Mouse (Mus musculus) adrenal gland (tissue): ENCODE results near the gene Mrfap1.

Experiments
- intact Hi-C: fragments of 180-260 bp; cut with DNase I; formaldehyde crosslinking; loops from one replicate; pipeline ENCODE4 v1.15.1; 2025

Mrfap1 gene

DNA sequence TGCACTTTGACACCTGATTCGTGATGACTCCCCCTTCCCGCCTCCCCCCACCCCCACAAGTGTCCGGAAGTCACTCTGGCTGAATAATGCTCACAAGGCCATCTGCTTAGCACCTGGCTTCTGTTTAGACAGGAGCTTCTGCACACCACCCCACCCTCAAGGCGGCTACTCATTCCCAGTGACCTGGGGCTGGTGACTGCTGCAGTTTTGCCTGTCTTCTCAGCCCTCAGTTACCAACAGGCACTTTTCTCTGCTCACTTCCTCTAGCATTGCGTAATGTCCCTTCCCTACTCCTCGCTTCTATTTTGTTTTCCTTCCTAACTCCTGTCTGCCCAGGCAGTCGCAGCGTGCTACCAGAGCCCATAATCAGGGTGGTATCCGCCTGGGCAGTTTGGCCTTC lies 4.7 kb downstream of the Mrfap1 start:
- intact Hi-C loops: loop anchor here (5.0 kb wide), 1 partner anchor 35 kb away; no protein-coding TSS in a partner anchor

DNA sequence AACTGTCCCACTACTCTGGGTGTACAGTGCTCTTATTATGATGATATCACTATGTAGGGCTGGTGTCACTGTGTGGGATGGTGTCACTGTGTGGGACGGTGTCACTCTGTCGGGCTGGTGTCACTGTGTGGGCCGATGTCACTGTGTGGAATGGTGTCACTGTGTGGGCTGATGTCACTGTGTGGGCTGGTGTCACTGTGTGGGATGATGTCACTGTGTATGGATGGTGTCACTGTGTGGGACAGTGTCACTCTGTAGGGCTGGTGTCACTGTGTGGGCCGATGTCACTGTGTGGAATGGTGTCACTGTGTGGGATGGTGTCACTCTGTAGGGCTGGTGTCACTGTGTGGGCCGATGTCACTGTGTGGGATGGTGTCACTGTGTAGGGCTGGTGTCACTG lies 10.5 kb downstream of the Mrfap1 start:
- intact Hi-C loops: no loop called here

DNA sequence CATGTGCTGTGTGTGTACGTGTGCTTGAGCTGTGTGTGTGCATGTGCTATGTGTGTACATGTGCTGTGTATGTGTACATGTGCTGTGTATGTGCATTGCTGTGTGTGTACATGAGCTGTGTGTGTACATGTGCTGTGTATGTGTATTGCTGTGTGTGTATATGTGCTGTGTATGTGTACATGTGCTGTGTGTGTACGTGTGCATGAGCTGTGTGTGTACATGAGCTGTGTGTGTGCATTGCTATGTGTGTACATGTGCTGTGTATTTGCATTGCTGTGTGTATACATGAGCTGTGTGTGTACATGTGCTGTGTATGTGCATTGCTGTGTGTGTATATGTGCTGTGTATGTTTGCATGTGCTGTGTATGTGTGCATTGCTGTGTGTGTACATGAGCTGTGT lies 17.1 kb downstream of the Mrfap1 start:
- intact Hi-C loops: no loop called here

DNA sequence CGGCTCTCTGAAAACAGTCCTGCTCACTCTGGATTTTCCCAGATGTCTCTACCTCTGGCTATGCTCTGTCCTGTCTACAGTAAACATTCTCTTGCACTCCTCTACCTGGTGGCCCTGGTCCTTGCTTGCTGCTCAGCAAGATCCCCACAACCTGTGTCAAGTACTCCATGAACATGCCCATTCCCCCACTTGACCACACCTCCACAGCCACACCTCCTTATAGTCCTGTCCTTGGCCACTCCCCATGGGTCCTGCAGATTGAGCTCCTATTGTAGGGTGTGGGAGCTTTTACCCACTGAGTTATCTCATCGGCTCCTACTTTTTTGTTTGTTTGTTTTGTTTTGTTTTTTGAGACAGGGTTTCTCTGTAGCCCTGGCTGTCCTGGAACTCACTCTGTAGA lies 17.7 kb downstream of the Mrfap1 start:
- intact Hi-C loops: no loop called here

DNA sequence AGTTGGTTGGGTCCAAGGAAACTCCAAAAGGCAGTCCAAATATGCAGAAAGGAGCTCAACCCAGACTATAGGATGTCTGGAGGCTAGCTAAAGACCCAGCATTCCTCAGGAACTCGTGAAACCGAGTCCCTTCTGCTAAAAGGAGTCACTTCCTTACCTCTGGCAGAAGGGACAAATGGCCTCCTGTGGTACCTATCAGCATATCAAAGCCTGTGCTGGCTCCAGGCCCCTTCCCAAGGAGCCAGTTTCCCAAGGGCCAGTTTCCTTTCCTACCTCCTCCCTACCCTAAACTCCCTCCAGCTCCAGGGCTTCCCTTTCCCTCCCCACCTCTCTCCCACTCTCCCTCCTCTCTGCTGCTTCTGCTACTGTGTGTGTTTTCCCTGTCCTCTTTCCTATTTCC lies 19.4 kb downstream of the Mrfap1 start:
- intact Hi-C loops: no loop called here

DNA sequence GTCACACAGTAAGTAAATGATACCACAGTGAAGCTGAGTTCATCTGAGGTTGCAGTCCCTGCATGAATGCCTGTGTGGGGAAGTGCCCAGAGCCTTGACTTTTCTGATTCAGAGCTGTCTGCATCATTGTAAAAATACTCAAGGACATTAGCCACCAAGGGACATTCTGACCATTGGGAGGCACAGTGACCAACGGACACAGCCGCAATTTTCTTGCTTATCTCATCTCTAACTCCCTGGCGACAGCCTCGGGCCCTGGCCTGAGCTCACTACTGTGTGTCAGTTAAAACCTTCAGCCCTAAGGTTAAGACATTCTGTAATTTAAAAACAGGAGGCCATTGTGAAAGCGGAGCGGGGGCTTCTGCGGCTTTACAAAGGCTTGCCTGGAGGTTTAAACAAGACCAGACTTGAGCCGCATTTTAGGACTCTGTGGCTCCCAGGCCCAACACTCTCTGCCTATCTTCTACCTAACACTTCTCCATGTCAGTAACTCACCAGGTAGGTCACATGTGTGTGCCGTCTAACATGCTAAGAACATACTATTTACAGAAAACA lies 20.5 kb downstream of the Mrfap1 start:
- intact Hi-C loops: no loop called here

DNA sequence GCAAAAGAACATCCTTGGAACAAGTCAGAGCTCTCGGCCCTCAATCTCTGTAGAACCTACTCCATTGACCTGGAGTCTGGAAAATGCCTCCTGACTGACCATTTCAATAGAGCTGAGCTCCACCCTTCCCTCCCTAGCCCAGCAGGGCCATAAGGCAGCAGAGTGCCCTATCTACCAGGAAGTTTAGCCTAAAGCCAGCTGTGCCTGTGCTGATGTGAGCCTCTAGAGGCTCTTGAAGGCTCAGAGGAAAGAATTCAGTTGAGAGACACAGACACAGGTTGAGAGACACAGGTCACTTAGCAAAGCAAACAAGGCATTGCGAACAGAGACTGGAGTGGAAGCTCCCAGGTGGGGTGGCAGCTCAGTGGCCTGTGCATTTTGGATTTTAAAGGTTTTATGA lies 21.3 kb downstream of the Mrfap1 start:
- intact Hi-C loops: no loop called here

DNA sequence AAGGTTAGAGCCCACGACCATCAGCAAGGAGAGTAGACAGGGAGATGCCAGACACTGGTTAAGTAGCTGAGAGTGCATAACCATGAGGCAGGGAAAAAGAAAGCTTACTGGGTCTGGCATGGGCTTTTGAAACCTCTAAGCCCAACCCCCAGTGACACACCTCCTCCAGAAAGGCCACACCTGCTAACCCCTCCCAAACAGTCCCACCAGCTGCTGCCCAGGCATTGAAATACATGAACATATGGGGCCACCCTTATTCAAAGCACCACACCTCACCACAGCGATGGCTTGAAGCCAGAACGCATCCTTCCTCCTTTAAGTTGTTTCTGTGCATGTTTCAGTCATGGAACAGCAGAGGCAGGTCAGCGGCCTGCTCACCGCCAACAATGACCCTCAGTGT lies 24.0 kb downstream of the Mrfap1 start:
- intact Hi-C loops: no loop called here

DNA sequence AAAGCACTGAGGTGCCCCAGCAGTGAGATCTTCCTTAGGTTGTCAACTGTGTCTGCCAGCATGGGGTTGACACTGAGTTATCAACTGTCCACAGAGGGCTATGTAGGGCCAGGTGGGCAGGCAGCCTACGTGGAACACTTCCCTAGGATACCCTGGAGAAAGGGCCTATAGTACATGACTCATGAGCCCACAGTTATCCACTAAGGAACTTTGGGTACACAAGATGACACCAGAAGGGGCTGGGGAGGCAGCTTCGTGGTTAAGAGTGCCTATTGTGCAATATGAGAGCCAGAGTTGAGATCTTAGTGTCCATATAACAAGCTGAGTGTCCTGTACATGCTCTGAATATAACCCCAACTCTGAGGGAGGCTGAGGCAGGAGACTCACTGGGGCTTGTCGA lies 27.0 kb downstream of the Mrfap1 start:
- intact Hi-C loops: no loop called here

DNA sequence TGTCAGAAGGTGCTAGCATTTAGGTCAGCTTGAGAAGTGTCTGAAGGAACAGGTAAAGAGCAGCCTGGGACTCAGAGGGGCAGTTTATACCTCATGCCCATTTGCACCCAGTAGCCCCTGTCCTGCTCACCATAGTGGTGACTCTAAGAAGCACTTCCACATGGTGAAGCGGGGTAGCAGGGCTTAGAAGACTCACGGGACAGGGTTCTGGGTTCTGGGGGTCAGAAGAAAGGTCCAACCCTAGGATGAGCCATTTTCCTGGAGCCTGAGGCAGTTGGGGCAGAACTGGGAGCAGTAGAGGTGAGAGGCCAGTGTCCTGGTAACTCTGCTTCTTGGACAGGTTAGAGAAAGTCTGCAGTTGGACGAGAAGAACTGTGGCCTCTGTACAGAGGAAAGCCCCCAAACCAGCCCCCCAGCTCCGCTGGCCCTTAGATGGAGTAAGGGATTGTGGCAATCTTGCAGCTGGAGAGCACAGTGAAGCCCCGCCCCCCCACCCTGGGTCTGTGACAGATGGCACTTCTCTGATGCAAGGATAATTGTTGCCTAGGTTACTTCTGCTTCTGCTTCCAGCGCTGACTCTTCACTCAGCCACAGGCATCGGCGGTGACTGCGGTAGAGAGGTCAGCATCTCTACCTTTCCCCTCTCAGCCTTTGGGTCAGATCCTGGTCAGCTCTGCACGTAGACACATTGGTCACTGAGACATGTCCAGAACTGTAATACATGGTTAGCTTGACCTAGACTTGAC lies 29.4 kb downstream of the Mrfap1 start:
- intact Hi-C loops: no loop called here

DNA sequence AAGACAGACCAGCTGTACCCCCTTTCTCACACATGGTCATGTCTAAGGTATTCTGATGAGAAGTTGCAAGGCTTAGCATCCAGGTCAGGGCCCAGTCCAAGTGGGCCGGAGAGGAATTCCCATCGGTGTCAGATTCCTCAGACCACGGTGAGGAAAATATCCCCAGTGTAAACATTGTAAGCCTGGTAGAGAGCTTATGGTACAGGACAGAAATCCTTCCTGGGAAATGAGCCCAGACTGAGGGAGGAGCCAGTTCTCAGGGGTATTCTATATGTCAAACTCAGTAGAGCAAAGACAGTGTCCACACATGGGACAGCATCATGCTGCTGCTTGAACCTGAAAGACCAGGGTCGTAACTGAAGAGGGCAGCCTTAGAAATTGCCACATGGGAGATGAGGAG lies 36.7 kb downstream of the Mrfap1 start:
- intact Hi-C loops: loop anchor here (2.0 to 5.0 kb wide), 2 partner anchors 32 to 71 kb away; partner anchors contain the start of gene Man2b2

DNA sequence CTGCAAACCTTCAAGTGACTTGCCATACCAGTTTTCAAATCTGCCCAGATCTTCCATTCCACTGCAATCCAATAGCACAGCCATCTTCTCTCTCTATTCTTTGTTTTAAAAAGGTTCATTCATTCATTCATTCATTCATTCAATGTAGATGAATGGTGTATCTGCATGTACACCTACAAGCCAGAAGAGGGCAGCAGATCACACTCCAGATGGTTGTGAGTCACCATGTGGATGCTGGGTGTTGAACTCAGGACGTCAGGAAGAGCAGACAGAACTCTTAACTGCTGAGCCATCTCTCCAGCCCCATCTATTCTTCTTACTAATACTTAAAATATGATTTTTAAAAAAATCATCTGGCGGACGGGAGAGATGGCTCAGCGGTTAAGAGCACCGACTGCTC lies 39.5 kb downstream of the Mrfap1 start:
- intact Hi-C loops: loop anchor here (5.0 kb wide), 1 partner anchor 35 kb away; no protein-coding TSS in a partner anchor

DNA sequence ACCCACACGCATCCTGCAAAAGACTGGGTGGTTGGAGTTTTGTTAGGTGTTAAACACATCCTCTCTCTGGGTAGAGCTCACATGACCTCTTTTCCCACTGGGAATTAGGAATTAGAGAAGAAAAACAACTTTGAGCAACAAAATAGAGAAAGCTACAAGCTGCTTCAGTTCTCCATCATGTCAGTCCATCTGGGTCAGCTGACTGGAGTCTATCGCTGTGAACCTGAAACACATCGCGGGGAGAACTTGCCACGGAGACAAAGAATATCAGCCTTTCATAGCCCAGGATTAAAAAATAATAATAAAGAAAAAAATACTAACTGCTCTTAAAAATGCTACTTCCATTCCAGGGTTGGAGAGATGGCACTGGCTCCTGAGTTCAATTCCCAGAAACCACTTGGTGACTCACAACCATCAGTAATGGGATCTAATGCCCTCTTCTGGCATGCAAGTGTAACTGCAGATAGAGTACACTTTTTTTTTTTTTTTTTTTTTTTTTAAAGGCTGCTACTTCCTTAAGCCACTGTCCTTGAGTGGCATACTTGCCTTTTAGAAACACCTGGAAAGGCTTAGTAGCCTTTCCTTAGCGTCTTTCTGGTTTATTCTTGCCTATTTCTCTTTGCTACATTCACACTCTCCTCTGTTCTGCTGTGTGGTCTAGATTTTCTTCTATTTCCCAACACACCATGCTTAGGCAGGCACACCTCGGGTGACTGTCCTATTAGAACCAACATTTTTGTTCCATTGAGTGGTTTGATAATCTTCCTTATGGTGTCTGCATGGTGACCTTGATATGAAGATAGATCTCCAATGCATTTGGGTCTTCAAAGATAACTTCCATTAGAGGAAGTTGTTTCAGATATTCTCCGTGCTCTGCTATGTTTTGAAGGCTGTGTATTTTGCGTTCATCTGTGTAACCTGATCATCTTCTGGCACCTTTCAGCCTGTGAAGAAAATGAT lies 46.2 kb downstream of the Mrfap1 start:
- intact Hi-C loops: no loop called here

DNA sequence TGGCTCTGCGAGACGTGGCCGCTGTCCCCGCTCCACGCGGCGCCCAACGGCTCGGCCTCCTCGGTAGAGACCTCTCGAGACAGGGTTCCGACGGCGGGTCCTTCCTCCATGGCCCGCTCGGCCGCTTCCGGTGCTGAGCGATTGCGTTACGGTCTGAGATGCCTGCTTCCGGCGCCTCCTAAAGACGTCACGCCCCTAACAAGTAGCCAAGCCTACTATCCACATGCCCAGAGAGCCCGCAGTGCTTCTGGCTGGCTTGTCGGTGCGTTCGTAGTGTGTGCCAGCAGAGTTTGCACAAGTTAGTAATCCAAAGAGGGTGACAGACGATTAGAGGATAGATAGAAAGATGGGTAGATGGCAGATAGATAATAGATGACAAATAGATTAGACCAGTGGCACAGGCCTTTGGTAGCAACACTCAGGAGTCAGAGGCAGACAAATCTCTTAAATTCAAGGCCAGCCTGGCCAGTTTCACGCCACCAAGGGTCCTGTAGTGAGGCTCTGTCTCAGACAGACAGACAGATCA lies 48.0 kb downstream of the Mrfap1 start, which contains the start of gene Bloc1s4:
Gene Bloc1s4, minus strand, starts transcription at position 115 of the 526 bp plus-strand sequence.
- intact Hi-C loops: loop anchor here (10.0 kb wide), 1 partner anchor 164 kb away; no protein-coding TSS in a partner anchor

DNA sequence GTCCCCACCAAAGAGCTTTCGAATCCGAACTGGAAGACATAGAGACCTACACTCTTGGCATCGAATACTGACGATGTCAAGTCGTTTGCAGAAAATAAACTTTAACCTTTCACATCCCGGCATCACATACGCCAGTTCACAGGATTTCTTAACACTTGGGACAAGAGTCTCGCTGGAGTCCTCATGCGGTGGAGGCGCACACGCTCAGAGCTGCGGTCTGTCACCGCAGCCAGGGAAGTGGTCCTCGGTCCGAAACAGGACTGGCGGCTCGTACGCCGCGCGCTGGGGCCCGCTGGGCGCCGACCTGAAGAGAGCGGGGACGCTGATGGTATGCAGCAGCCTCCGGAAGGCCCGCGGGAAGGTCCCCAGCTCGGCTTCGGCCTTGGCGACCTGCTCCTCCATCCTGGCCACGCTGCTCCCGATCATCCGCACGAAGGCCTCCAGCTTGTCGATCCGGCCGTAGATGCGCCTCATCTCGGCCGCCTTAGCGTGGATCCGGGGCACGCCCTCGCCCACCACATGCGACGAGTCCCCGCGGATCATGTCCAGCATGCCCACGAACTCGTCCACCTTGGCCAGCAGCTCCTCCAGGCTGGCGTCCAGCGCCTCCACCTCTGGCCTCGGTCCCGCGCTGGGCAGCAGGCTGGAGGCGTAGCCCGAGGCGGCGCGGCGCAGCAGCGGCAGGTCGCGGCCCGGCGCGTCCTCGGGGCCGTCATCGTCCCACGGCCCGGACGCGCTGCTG lies 48.6 kb downstream of the Mrfap1 start:
- intact Hi-C loops: loop anchor here (10.0 kb wide), 1 partner anchor 163 kb away; no protein-coding TSS in a partner anchor

DNA sequence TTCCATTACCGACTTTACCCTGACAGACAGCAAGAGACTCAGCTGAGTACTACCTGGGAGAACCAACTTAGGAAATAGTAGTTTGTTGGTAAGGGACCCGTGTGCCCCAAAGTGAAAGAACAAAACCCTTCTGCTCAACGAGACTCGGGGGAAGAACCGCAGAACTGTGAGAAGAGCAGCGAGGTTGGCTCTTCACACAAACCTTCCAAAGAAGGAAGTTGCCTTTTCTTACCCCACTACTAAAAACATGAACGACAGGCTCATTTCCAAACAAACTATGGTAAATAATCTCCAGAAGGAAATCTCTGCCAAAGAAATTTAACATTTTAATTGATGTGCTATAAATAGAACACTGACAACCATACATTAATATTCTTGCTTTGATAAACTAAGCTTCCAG lies 49.5 kb downstream of the Mrfap1 start:
- intact Hi-C loops: loop anchor here (10.0 kb wide), 1 partner anchor 162 kb away; no protein-coding TSS in a partner anchor
